Mouse (Mus musculus) splenic B cell, adult 2 months (primary cell): ENCODE results near the gene Nr1h4.

ENCODE experiments used
- DNase-seq: peaks from one replicate; pipeline ENCODE4 v3.0.0-alpha.2; 2011; ENCODE audit warnings: low read depth, low spot score
- H3K27me3 ChIP-seq: 2 replicates; pipeline ENCODE4 v1.6.1; 2012; ENCODE audit warnings: mild to moderate bottlenecking, low read length, moderate library complexity, mixed read lengths; ENCODE audit not compliant: control insufficient read depth, poor library complexity, insufficient read depth, severe bottlenecking
- H3K36me3 ChIP-seq: 2 replicates; pipeline ENCODE4 v1.6.1; 2012; ENCODE audit warnings: mild to moderate bottlenecking, low read length, moderate library complexity, mixed read lengths; ENCODE audit not compliant: control insufficient read depth, poor library complexity, insufficient read depth, severe bottlenecking

Nr1h4 gene

GRCm38 (mm10) chr10:89441961-89442360 lies 91.4 kb downstream of the Nr1h4 start:
- Histone ChIP-seq H3K36me3 (no peaks in the 10 kb centered on the region), H3K27me3 (no peaks in the 10 kb centered on the region)
- DNase-seq = no peak

DNA sequence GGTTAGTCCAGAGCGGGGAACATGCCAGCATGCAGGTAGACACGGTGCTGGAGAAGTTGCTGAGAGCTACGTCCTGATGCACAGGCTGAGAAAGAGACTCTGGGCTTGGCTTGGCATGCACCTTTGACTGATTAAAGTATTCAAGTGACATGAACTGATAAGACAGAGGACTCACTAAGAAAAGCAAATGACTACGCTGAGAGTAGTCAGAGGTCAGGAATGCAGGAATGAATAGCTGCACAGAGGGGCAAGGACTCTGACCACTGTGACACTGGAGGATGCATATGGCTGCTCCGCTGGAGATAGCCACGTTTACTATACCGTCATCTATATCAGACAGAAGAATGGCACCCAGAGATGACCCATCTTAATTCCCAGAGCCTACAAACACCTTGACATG lies 94.0 kb downstream of the Nr1h4 start:
- DNase-seq = no peak
- H3K36me3 ChIP-seq = no peaks in the 10 kb centered on the region
- no peaks in the 10 kb centered on the region for H3K27me3 ChIP-seq

DNA sequence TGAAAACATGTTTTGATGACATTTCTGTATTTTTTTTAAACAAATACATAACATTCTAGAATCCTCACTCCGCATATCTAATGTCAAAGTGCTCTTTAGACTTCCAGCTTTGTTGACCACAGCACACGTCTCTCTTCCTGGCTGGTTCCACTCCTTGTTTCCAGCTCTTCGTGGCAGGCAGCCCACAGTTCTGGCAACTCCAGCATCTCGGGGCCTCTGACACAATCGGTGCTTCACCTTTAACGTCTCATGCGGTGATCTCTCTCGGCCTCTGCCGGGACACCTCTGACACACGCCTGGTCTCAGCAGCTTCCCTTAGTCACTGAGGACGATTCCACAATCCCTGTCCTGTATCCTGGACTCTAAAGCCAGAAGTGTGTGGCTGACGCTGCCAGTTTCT lies 95.4 kb downstream of the Nr1h4 start:
- Histone ChIP-seq H3K27me3 (no peaks in the 10 kb centered on the region), H3K36me3 (no peaks in the 10 kb centered on the region)
- DNase-seq = no peak

DNA sequence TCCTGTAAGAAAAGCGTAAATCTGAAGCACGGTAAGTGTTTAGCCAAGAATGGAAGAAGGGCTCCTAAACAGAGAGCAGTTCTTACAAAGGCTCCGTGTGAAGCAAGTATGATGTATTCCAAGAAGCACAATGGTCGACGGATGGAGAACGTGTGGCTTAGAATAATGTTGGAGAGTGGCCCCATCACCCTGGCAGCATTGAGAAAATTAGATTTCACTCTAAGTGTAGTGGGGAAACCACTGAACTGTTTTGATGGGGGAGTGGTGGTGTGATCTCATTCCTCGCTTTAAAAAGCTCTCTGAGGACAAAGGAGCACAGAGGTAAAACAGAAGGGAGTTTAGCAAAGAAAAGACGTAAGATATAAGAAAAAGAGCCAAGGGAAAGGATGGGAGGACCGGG lies 95.9 kb downstream of the Nr1h4 start:
- DNase-seq = no peak
- Histone ChIP-seq H3K27me3 (no peaks in the 10 kb centered on the region), H3K36me3 (no peaks in the 10 kb centered on the region)

DNA sequence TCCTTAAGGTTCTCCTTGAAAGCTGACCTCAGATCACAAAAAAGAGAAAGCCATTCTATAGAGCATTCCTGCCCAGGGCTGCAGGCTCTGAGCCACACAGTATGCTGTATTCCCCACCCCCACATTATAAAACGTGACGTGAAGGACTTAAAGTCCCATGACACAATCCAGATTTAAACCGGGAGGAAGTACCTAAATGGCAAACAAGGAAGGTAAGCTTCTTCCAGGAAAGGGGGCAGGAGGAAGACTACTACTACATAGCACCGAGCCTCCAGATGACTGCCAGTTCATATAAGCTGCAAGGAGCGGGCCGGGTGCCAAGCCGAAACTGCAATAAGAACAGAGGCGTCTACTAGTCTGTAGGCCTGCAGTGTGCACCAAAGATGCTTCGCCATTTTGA lies 97.5 kb downstream of the Nr1h4 start:
- DNase-seq = no peak
- Histone ChIP-seq H3K36me3 (no peaks in the 10 kb centered on the region), H3K27me3 (no peaks in the 10 kb centered on the region)

DNA sequence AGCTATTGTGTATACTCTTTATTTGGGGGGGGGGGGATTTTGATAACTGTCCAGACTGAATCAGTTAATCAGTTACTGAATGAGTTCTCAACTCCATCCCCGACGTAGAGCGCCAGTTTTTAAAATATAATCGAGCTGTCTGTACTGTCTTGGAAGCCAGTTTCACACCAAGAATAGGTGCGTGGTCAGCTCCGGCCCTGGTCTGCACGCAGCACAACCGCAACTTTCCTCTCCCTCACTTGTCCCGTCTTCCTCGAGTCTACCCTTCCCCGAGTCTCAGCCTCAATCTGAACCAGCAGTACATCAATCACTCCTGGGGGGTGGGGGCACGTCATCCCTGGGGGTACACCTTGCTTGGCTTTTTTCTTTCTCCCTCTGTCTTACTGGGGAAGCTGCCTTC lies 98.0 kb downstream of the Nr1h4 start:
- Histone ChIP-seq H3K27me3 (no peaks in the 10 kb centered on the region), H3K36me3 (no peaks in the 10 kb centered on the region)
- DNase-seq = no peak

- no peaks in the 10 kb centered on the region for H3K36me3 ChIP-seq
- no peaks in the 10 kb centered on the region for H3K27me3 ChIP-seq
- DNase-seq = no peak
Measured at GRCm38 (mm10) chr10:89434509-89435210, 98.7 kb downstream of the Nr1h4 start.

DNA sequence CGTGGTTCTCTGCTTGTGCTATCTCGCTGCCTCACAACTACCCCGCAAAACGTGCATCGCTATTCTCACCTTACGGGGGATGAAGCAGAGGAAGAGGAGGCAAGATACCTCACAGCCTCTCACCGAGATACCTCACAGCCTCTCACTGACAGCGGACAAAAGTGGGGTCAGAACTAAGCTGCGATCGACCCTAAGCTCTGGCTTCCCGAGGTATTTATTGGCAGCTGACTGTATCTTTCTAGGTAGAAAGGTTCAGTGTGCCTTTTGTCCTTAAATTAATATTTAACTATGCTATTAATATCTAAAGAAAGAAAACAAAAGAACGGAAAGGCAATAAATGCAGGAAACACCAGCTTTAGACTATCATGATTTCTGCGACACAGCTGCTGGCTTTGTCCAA lies 100.6 kb downstream of the Nr1h4 start:
- H3K27me3 ChIP-seq = no peaks in the 10 kb centered on the region
- DNase-seq = no peak
- no peaks in the 10 kb centered on the region for H3K36me3 ChIP-seq

DNA sequence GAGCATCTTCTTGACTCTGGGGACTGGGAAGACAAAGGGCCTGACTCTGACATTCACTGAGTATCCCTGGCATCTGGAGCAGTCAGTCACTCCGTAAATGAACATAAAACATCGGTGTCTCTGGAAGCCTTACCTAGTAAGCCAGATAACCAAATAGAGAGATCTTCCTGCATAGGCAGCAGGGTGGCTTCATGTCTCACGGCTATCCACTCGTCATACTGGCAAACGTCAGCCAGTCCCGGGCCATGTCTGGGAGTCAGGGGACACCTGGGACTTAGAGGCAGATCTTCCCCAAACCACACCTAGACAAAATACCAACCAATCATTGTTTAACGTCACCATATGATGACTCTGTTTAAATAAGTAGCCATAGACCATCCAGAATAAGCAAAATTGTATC lies 102.6 kb downstream of the Nr1h4 start:
- no peaks in the 10 kb centered on the region for H3K36me3 ChIP-seq
- DNase-seq = no peak
- H3K27me3 ChIP-seq = no peaks in the 10 kb centered on the region

DNA sequence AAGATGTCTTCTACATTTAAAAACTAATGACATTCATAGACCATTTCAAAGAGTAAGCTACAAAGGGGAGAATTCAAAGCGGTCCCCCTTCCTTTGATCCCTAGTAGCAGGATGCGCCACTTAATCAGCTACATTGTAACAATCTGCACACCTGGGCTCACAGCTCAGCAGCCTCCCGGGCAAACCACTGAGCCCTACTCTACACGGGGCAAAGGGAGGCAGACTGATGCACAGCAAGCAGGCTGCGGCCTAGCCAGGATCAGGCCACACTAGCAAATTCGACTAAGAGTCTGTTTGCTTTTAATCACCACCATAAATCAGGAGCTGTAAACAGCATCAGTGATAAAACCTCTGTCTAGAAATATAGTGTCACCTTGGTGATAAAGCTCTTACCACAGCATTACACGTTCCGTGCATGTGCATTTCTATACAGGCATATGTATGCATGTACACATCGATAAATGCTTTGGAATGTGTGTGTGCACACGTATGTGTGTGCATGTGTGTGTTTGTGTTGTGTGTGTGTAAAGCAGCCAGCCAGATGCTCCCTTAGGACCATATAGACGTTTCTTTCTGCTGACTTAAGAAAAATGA lies 108.5 kb downstream of the Nr1h4 start:
- H3K36me3 ChIP-seq = no peaks in the 10 kb centered on the region
- no peak for DNase-seq
- H3K27me3 ChIP-seq = no peaks in the 10 kb centered on the region

- DNase-seq = no peak
- Histone ChIP-seq H3K27me3 (no peaks in the 10 kb centered on the region), H3K36me3 (no peaks in the 10 kb centered on the region)
Measured at GRCm38 (mm10) chr10:89424217-89424616, 109.2 kb downstream of the Nr1h4 start.

DNA sequence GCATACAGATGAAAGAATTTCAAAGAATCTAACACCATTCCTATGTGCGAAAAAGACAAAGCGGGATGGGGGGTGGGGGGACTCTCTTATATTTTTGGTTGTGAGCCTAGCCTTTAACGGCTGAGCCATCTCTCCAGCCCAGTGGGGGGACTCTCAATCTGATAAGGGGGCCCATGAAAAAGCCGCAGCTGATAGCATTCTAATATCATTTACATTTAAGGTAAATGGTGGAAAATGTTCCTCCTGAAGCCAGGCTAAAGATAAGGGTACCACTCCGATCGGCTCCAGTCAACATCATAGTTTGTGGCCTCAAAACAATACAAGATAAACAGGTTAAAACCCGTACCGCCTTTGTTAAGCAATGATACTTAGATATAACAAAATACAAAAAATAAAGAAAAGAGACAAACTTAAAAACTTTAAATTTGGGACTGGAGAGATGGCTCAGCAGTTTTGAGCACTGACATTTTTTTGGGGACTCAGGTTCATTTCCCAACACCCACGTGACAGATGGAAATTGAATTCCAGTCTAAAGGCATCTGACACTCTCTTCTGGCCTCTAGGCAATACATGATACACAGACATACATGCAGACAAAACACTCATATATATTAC lies 110.1 kb downstream of the Nr1h4 start:
- no peaks in the 10 kb centered on the region for H3K36me3 ChIP-seq
- DNase-seq = no peak
- no peaks in the 10 kb centered on the region for H3K27me3 ChIP-seq

DNA sequence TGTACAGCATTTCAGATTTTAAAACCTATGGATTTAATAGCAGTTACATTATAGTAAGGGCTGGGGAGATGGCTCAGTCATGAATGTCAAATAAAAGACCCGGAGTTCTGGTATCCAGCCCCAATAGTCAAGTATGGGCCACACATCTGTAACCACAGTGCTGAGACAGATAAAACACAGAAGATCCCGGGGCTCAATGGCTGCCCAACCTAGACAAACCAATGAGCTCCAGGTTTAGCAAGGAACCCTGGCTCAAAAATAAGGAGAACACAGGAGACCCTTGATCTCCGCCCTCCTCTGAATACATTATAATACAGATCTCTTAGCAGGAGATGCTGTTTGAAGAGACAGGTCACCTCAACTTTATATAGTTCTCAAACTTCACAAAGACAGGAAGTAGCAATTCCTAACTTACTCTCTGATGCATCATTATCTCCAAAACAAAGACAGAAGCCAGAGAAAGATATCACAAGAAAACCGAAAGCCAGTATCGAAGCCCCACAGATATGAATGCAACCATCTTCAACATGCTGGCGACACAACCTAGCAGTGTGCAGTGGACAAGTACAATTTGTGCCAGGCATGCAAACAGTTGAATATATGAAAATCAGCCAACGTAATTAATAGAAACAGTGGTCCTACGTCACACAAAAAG lies 110.8 kb downstream of the Nr1h4 start:
- Histone ChIP-seq H3K27me3 (no peaks in the 10 kb centered on the region), H3K36me3 (no peaks in the 10 kb centered on the region)
- DNase-seq = no peak

- Histone ChIP-seq H3K27me3 (no peaks in the 10 kb centered on the region), H3K36me3 (no peaks in the 10 kb centered on the region)
- DNase-seq = no peak
Measured at GRCm38 (mm10) chr10:89417966-89418365, 115.4 kb downstream of the Nr1h4 start.

DNA sequence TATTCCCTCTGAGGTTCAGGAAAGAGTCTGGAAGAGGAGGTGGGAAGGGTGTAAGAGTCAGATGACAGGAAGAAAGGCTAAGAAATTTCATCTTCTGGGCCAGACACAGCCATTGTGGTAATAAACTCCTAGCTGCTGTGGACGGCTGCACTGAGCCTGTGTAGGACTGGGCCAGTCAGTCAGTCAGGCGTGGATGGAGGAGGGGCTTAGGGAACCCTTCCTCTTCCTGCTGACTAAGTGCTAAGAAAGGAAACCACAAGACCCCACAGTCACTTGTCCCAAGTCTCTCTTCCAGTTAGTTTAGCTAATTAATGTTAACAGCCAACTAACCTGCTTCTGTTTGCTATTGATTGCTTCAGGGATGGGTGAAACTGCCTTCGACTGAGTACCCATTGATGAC lies 117.9 kb downstream of the Nr1h4 start:
- Histone ChIP-seq H3K36me3 (no peaks in the 10 kb centered on the region), H3K27me3 (no peaks in the 10 kb centered on the region)
- DNase-seq = peak; percentile 14
